Mouse (Mus musculus) adrenal gland, postnatal 14 days (tissue): Measurements from ENCODE around the gene Slc9a7. TPM values are rescaled to one million over a fixed set of nuclear protein-coding genes. Genes with fewer than 3 reads are reported as not detected.
A peak's percentile ranks its signal among the peaks of the same experiment; 100 is the strongest.

Source experiments
- DNase-seq: peaks from one replicate; pipeline ENCODE4 v3.0.0; 2021; ENCODE audit warnings: mixed read lengths
- total RNA-seq: library from RNA; stranded (reverse); gene quantifications from 2 replicates; pipeline ENCODE4 v1.2.3, GENCODE M21; 2021

Slc9a7 gene
- total RNA-seq, 1 experiment from 2014 or later, result 9.9 TPM

DNA sequence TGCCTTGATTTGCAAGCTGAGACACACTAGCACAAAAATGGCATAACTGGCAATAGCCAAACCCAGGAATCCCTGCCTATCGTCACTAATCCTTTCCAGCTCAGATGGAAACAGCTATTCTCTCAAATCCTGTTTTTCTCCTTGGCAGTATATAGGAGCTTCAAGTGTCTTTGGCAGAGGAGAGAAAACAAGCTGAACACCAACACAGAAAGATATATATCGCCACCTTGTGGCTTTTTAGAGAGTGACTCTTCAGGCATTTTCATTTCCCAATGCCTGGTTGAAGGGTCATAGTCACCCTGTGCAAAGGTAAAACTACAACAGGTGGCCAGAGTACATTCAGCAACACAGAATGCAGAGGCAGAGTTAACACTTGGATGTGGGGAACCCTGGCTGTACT is 134.1 kb downstream of the Slc9a7 start:
- DNase-seq, result no peak

DNA sequence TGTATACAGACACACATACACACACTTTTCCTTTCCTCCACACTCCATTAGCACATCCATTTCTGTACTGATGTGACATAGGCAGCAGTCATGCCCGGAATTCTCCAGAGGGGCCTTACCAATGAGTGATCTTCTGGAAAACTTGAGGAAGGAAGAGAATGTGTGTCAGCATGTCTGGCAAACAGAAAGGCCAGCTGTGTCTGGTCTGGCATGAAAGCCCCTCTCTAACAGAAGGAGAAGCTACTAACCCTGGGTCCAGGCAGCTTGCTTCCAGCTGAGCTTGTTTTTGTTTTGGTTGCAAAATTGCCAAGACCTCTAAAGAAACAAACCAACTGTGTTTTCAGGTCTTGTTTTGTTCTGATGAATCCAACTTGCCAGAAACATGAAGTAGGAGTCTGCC is 162.1 kb downstream of the Slc9a7 start:
- DNase-seq, result no peak

GRCm38 (mm10) chrX:20128951-20129350 is 162.7 kb downstream of the Slc9a7 start:
- no peak for DNase-seq

DNA sequence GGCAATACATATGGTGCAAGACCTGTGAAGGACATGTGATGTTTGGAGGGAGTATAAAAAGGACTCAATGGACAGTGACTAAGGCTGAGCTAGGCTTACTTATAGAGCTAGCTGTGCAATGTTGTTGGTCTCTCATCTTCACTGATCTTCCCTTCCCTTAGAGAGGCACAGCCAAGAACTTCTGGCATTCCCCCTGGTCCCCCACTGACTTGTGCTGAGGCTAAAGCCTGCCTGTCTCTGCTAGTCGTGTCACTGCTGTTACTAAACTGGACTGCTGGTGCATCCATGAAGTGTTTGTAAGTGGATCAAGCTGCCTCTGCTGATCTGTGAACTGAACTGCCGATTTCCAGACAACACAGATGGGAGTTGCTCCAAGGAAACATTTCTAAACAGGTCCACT is 166.1 kb downstream of the Slc9a7 start:
- DNase-seq, result no peak

DNA sequence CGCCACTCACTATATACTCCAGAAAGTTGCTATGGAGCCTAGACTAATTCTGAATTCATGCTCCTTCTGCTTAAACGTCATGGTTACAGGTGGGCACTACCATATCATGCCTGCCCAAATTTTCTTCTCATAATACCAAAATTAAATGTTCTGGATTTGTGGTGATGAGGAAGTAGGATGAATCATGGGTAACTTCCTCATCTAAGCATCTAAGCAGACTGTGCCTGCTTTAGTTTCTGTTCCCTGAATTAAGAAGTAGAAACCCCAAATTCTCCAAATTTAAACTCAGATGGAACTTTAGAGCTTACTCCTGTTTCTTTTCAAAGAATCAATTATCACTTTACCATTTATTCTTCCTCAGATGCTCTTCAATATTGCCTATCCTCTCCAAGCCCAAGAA is 173.9 kb downstream of the Slc9a7 start:
- DNase-seq, result no peak

GRCm38 (mm10) chrX:20070196-20070595 is 221.4 kb downstream of the Slc9a7 start:
- DNase-seq, result no peak

GRCm38 (mm10) chrX:20066636-20067035 is 225.0 kb downstream of the Slc9a7 start:
- DNase-seq, result no peak

DNA sequence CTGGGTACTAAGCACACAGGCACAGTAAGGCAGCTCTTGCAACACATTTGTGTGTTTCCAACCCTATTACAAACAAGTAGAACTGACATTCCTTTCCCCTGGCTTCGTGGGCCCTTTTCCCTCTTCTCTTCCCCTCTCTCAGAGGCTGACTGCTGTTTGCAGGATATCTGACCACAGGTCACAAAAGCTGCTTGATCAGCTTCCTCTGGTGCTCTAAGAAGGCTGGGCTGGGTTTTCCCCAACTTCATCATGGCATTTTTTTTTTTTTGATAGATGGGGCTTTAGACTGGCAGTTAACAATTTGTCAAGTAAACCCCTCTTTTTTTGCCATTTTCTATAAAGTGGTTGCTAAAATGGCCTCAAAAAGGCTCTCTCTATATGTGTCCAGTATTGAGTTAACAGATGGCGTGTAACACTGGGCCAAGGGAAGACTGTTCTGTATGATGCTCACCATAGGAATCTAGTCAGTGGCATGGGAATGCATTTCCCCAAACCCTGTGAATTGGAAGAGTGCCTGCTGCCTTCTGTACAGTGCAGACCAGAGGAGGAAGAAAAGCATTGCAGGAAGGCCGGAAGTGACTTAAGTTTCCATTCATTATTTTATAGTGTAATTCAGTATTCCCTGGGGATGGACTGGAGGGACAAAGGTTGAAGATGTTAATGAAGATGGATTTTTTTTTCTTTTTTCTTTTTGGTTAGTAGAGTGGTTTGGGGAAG is 229.7 kb downstream of the Slc9a7 start:
- DNase-seq, result no peak

- peak; percentile 12 for DNase-seq
Measured at GRCm38 (mm10) chrX:20060769-20061315, 230.8 kb downstream of the Slc9a7 start.

DNA sequence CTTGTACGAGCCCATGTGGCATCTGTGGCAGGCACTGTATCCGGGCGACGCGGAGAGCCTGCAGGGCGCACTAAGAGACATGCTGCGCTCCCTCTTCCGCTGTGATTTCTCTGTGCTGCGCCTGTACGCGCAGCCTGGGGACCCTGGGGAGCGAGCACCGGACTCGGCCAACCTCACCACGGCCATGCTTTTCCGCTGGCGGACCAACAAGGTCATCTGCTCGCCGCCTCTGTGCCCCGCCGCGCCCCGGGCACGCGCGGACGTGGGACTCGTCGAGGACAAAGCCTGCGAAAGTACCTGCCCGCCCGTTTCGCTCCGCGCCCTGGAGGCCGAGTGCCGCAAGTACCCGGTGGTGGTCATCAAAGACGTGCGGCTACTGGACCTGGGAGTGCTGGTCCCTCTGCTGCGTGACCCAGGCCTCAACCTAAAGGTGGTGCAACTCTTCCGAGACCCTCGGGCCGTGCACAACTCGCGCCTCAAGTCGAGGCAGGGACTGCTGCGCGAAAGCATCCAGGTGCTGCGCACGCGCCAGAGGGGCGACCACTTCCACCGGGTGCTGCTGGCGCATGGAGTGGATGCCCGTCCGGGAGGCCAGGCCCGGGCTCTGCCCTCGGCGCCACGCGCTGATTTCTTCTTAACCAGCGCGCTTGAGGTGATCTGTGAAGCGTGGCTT is 231.4 kb downstream of the Slc9a7 start:
- DNase-seq, result peak; percentile 14

DNA sequence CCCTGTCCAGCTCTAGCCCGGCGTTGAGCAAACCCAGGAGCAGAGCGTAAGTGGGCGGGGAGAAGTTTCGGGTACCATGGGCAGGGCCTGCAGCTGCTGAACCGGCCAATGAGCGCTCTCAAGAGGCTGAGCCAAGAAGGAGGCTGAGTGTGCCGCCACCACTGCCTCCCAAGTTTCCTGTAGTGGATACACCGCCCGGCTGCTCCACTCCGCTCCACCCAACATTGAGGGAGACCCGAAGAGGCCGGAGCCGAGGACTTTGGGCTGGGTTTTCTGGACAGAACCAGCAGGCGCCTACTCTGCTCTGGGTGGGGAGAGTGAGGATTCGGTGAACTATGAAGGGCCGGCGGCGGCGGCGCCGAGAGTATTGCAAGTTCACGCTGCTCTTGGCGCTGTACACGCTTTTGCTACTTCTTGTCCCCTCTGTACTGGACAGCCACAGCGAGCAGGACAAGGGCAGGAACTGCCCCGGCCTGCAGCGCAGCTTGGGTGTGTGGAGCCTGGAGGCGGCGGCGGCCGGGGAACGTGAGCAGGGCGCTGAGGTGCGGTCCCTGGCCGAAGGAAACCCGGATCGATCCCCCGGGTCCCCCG is 232.1 kb downstream of the Slc9a7 start, which contains the start of gene Chst7:
Gene Chst7, plus strand, starts transcription at position 180 of the 591 bp plus-strand sequence.
- peak; percentile 71 for DNase-seq

Other genes starting within 250 kb of the Slc9a7 start
- gene Chst7, start 232.2 kb downstream of the Slc9a7 start, total RNA-seq, result 3.1 and 3.7 TPM in 2 replicates
- 16.1 and 16.7 TPM in 2 replicates for gene Rp2, start 72.7 kb upstream of the Slc9a7 start, total RNA-seq
- 5.6 and 5.8 TPM in 2 replicates for gene Jade3, start 133.9 kb upstream of the Slc9a7 start, total RNA-seq